Mouse (Mus musculus): ENCODE results near the gene Cyp2c69. TPM values are rescaled to one million over a fixed set of nuclear protein-coding genes. Genes with fewer than 3 reads are reported as not detected.
"Not testable (repeated sequence)": the region's sequence is repeated elsewhere in the genome, so short reads cannot be mapped to it uniquely, and the experiment has no call there.

The Cyp2c69 gene
- not detected in 2 replicates for total RNA-seq (2017)

GRCm38 (mm10) chr19:39886699-39887098 lies at the start of gene Cyp2c69:
Gene Cyp2c69, minus strand, starts transcription at chr19:39886799.
- not testable (repeated sequence) for ATAC-seq (ENCODE audit: extremely low read depth, insufficient number of reproducible peaks, low FRiP score, poor library complexity, severe bottlenecking)

GRCm38 (mm10) chr19:39935396-39935795 lies 48.8 kb upstream of the Cyp2c69 start:
- no peak for ATAC-seq (ENCODE audit: extremely low read depth, insufficient number of reproducible peaks, low FRiP score, poor library complexity, severe bottlenecking)

- no peak for ATAC-seq (ENCODE audit: extremely low read depth, insufficient number of reproducible peaks, low FRiP score, poor library complexity, severe bottlenecking)
Measured at GRCm38 (mm10) chr19:39930032-39930431, 43.4 kb upstream of the Cyp2c69 start.

GRCm38 (mm10) chr19:39901656-39902055 lies 15.1 kb upstream of the Cyp2c69 start:
- ATAC-seq (ENCODE audit: extremely low read depth, insufficient number of reproducible peaks, low FRiP score, poor library complexity, severe bottlenecking): no peak

GRCm38 (mm10) chr19:39890079-39890478 lies 3.5 kb upstream of the Cyp2c69 start:
- not testable (repeated sequence) for ATAC-seq (ENCODE audit: extremely low read depth, insufficient number of reproducible peaks, low FRiP score, poor library complexity, severe bottlenecking)

GRCm38 (mm10) chr19:39866133-39866532 lies 20.5 kb downstream of the Cyp2c69 start:
- ATAC-seq (ENCODE audit: extremely low read depth, insufficient number of reproducible peaks, low FRiP score, poor library complexity, severe bottlenecking): no peak

GRCm38 (mm10) chr19:39820931-39821330 lies 65.7 kb downstream of the Cyp2c69 start:
- not testable (repeated sequence) for ATAC-seq (ENCODE audit: extremely low read depth, insufficient number of reproducible peaks, low FRiP score, poor library complexity, severe bottlenecking)

- not testable (repeated sequence) for ATAC-seq (ENCODE audit: extremely low read depth, insufficient number of reproducible peaks, low FRiP score, poor library complexity, severe bottlenecking)
Measured at GRCm38 (mm10) chr19:39816400-39816799, 70.2 kb downstream of the Cyp2c69 start.

- not testable (repeated sequence) for ATAC-seq (ENCODE audit: extremely low read depth, insufficient number of reproducible peaks, low FRiP score, poor library complexity, severe bottlenecking)
Measured at GRCm38 (mm10) chr19:39815991-39816390, 70.6 kb downstream of the Cyp2c69 start.

- ATAC-seq (ENCODE audit: extremely low read depth, insufficient number of reproducible peaks, low FRiP score, poor library complexity, severe bottlenecking): not testable (repeated sequence)
Measured at GRCm38 (mm10) chr19:39812714-39813113, 73.9 kb downstream of the Cyp2c69 start, which contains the start of gene Cyp2c40. Gene Cyp2c40, minus strand, starts transcription at chr19:39812814.

Other genes starting within 250 kb of the Cyp2c69 start
- not detected in 2 replicates for gene Cyp2c67, start 237.7 kb downstream of the Cyp2c69 start, total RNA-seq (2017)
- not detected in 2 replicates for gene Cyp2c68, start 145.7 kb downstream of the Cyp2c69 start, total RNA-seq (2017)
- gene Cyp2c40, start 74.0 kb downstream of the Cyp2c69 start, total RNA-seq (2017): not detected in 2 replicates
- not detected in 2 replicates for gene Cyp2c37, start 105.6 kb upstream of the Cyp2c69 start, total RNA-seq (2017)
- gene Cyp2c54, start 187.0 kb upstream of the Cyp2c69 start, total RNA-seq (2017): not detected in 2 replicates
- gene Cyp2c50, start 202.9 kb upstream of the Cyp2c69 start, total RNA-seq (2017): not detected in 2 replicates

Data from neutrophil, adult 5-6 weeks (primary cell).